Mouse (Mus musculus) MEL (cell line): ENCODE measurements around the gene Olfr1369-ps1.

ENCODE experiments used
- BHLHE40 ChIP-seq: IDR thresholded peaks from 2 replicates; pipeline ENCODE4 v1.6.1; 2012; ENCODE audit warnings: low read depth, mild to moderate bottlenecking, inconsistent platforms, low read length, improper control_type of control experiment, borderline replicate concordance
- CTCF ChIP-seq, 3 experiments: IDR thresholded peaks in 2 of 3; conservative IDR thresholded peaks in 1 of 3; 2 replicates each; pipeline ENCODE4 v1.5.1; 2011 to 2012; ENCODE audit warnings: low read length in 3 of 3, low read depth in 2 of 3, mild to moderate bottlenecking in 2 of 3, improper control_type of control experiment in 1 of 3, inconsistent platforms in 1 of 3, mixed read lengths in 1 of 3, moderate library complexity in 1 of 3; ENCODE audit not compliant: control insufficient read depth in 1 of 3, insufficient read depth in 1 of 3, poor library complexity in 1 of 3, severe bottlenecking in 1 of 3
- GATA1 ChIP-seq: IDR thresholded peaks from 2 replicates; pipeline ENCODE4 v1.6.1; 2011; ENCODE audit warnings: low read depth, low read length, improper control_type of control experiment
- HCFC1 ChIP-seq: IDR thresholded peaks from 2 replicates; pipeline ENCODE4 v1.6.1; 2012; ENCODE audit warnings: low read depth, mild to moderate bottlenecking, inconsistent platforms, low read length, improper control_type of control experiment, moderate library complexity
- POLR2A ChIP-seq, 2 experiments: IDR thresholded peaks; 2 replicates each; pipeline ENCODE4 v1.6.1; 2011 to 2012; ENCODE audit warnings: low read length in 2 of 2, mild to moderate bottlenecking in 2 of 2, control low read depth in 1 of 2, improper control_type of control experiment in 1 of 2, low read depth in 1 of 2, moderate library complexity in 1 of 2; ENCODE audit not compliant: control insufficient read depth in 1 of 2, insufficient read depth in 1 of 2, poor library complexity in 1 of 2
- POLR2AphosphoS2 ChIP-seq: IDR thresholded peaks from 2 replicates; pipeline ENCODE4 v1.6.1; 2011; ENCODE audit warnings: low read length, improper control_type of control experiment
- SIN3A ChIP-seq: IDR thresholded peaks from 2 replicates; pipeline ENCODE4 v1.6.1; 2012; ENCODE audit warnings: low read length, improper control_type of control experiment, inconsistent platforms
- SMC3 ChIP-seq: IDR thresholded peaks from 2 replicates; pipeline ENCODE4 v1.6.1; 2011; ENCODE audit warnings: low read depth, low read length, improper control_type of control experiment

GRCm38 (mm10) chr13:21142421-21142820 is 31.1 kb downstream of the Olfr1369-ps1 start:
- TF ChIP-seq POLR2AphosphoS2: no peak
- TF ChIP-seq POLR2A (IDR thresholded peaks at IDR 0.05; ENCODE audit: control insufficient read depth in 1 of 2, insufficient read depth in 1 of 2, low read depth in 1 of 2, low read length in 2 of 2, poor library complexity in 1 of 2): no peak
- peak; percentile 51 to 66 (median 64) for TF ChIP-seq CTCF (IDR thresholded peaks at IDR 0.05 in 2 of 3, conservative IDR thresholded peaks at IDR 0.05 in 1 of 3; ENCODE audit: control insufficient read depth in 1 of 3, insufficient read depth in 1 of 3, low read depth in 2 of 3, low read length in 3 of 3, poor library complexity in 1 of 3, severe bottlenecking in 1 of 3)
- peak; percentile 53 for TF ChIP-seq SMC3
- TF ChIP-seq BHLHE40: no peak
- TF ChIP-seq SIN3A: no peak
- TF ChIP-seq GATA1: no peak
- TF ChIP-seq HCFC1: no peak
